Mouse (Mus musculus) heart, postnatal 0 days (tissue): Measurements from ENCODE around the gene Myo9b.

Source experiments
- CTCF ChIP-seq: IDR thresholded peaks from 2 replicates; pipeline ENCODE4 v1.5.1; 2016; ENCODE audit warnings: antibody characterized with exemption, control low read depth, low read depth
- EP300 ChIP-seq: IDR thresholded peaks from 2 replicates; pipeline ENCODE4 v1.6.1; 2016; ENCODE audit warnings: antibody characterized with exemption, low read depth

DNA sequence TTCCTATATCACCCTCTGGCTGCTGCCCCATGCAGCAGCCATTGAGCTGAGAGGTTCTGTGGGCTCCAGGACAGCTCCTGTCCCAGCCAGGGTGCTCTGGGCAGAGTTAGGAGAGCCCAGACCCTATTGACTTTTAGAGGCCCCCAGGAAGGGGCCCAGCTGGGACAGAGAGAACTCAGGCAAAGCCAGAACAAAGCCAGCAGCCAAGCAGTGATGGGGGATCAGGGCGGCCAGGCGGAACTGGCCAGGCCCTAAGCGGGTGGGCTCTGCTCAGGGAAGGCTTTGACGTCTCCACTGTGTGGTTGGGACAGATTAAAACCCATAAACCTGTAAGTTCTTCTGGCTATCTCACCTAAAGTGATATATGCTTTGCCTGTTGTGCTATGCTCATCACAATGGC, 106.5 kb downstream of the Myo9b start:
- TF ChIP-seq CTCF (no peak), EP300 (no peak)
